Mouse (Mus musculus) liver, embryonic 14.5 days (tissue): ENCODE results near the gene Slc17a2. TPM values are rescaled to one million over a fixed set of nuclear protein-coding genes. Genes with fewer than 3 reads are reported as not detected.
A peak's percentile ranks its signal among the peaks of the same experiment; 100 is the strongest.

ENCODE experiments used
- ATAC-seq: fragments of 200-750 bp; cut with Nextera tagmentation; 2 replicates; pipeline ENCODE4 v1.8.0; 2017; ENCODE audit warnings: moderate number of reproducible peaks, mild to moderate bottlenecking, moderate library complexity; ENCODE audit not compliant: insufficient read depth
- DNase-seq, 3 experiments: peaks; one replicate each; pipeline ENCODE4 v3.0.0-alpha.2; 2012 to 2013; ENCODE audit warnings: low read depth in 3 of 3, low spot score in 3 of 3
- H3K27ac ChIP-seq: fragments of 300-500 bp; sonication (generic); 2 replicates; pipeline ENCODE4 v1.5.1; 2014; ENCODE audit warnings: moderate library complexity, mild to moderate bottlenecking, control low read depth, inconsistent platforms
- H3K27me3 ChIP-seq: fragments of 300-500 bp; sonication (generic); 2 replicates; pipeline ENCODE4 v1.6.1; 2014; ENCODE audit warnings: mild to moderate bottlenecking, low read length, moderate library complexity; ENCODE audit not compliant: control insufficient read depth, insufficient read depth
- H3K36me3 ChIP-seq: fragments of 300-500 bp; sonication (generic); replicated peaks from 2 replicates; pipeline ENCODE4 v1.6.1; 2014; ENCODE audit warnings: low read depth; ENCODE audit not compliant: control insufficient read depth, insufficient read depth
- H3K4me1 ChIP-seq, 2 experiments: fragments of 200-500 bp in 1 of 2; fragments of 300-500 bp in 1 of 2; sonication (generic) in 1 of 2; replicated peaks; 2 replicates each; pipeline ENCODE4 v1.6.1; 2012 to 2014; ENCODE audit warnings: antibody characterized with exemption in 1 of 2, inconsistent platforms in 1 of 2, low read length in 1 of 2; ENCODE audit not compliant: control insufficient read depth in 2 of 2, insufficient read depth in 2 of 2
- H3K4me2 ChIP-seq: fragments of 300-500 bp; sonication (generic); 2 replicates; pipeline ENCODE4 v1.6.1; 2014; ENCODE audit warnings: low read depth, mild to moderate bottlenecking, control low read depth, moderate library complexity
- H3K4me3 ChIP-seq, 2 experiments: fragments of 200-500 bp in 1 of 2; fragments of 300-500 bp in 1 of 2; sonication (generic) in 1 of 2; 2 replicates each; pipeline ENCODE4 v1.5.1; 2012 to 2014; ENCODE audit warnings: low read depth in 2 of 2, low read length in 2 of 2, mild to moderate bottlenecking in 2 of 2, control low read depth in 1 of 2, inconsistent platforms in 1 of 2, moderate library complexity in 1 of 2; ENCODE audit not compliant: insufficient read depth in 1 of 2
- H3K9ac ChIP-seq: fragments of 300-500 bp; sonication (generic); replicated peaks from 2 replicates; pipeline ENCODE4 v1.6.1; 2014; ENCODE audit warnings: mild to moderate bottlenecking, control low read depth, moderate library complexity
- H3K9me3 ChIP-seq: fragments of 300-500 bp; sonication (generic); 2 replicates; pipeline ENCODE4 v1.6.1; 2016; ENCODE audit warnings: low read length, mixed read lengths; ENCODE audit not compliant: control insufficient read depth
- CTCF ChIP-seq: IDR thresholded peaks from 2 replicates; pipeline ENCODE4 v1.5.1; 2016; ENCODE audit warnings: antibody characterized with exemption, low read depth, control low read depth
- EP300 ChIP-seq: IDR thresholded peaks from 2 replicates; pipeline ENCODE4 v1.6.1; 2016; ENCODE audit warnings: antibody characterized with exemption, low read depth
- WGBS: fragments of 180-500 bp; shearing (Covaris S2); extraction: QIAGEN DNeasy Blood & Tissue Kit; methylation state at CpG from one replicate; pipeline ENCODE4 v1.1.7; 2014; ENCODE audit not compliant: insufficient replicate concordance; 5-methylcytosine and 5-hydroxymethylcytosine counted together
- polyA plus RNA-seq, 2 experiments: library from polyadenylated mRNA; depleted of rRNA in 1 of 2; stranded (reverse) in 1 of 2; unstranded in 1 of 2; fragments of >200 nt; fragmentation: Nextera tagmentation in 1 of 2; extraction: Ambion mirVana in 1 of 2; gene quantifications; 2 replicates each; pipeline versions ENCODE4 v1.2.1 to v1.2.3; 2012 to 2014

Slc17a2 gene
- polyA plus RNA-seq, 2 experiments, result 1.1 to 1.3 TPM

DNA sequence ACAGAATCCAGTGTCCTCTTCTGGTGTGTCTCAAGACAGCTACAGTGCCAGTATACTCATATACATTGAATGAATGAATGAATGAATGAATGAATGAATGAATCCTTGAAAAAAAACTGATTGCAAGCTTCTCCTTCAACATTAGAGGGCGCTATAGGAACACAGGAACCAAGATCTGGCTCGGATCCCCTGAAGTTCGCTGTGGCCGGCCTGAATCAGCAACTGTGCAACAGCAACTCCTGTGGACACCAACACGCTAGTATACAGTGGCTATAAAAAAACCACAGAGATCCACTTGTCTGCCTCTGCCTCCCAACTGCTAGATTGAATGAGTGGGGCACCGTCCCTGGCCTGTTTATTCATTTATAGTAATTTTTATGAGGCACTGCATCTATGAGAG is 26.3 kb downstream of the Slc17a2 start:
- H3K36me3 ChIP-seq, result no peaks in the 10 kb centered on the region
- WGBS, result 11% methylated on average over 6 of the region's 6 CpGs
- no peak overlapping the region for H3K9ac ChIP-seq
- TF ChIP-seq EP300 (no peak), CTCF (peak; percentile 69)
- no peaks in the 10 kb centered on the region; a peak in 1 of 4 replicates for H3K4me1 ChIP-seq
- H3K9me3 ChIP-seq, result no peaks in the 10 kb centered on the region
- DNase-seq (peak in 2 of 3 experiments; percentile 14 to 25), ATAC-seq (no peak)
- H3K4me2 ChIP-seq, result no peak overlapping the region
- no peaks in the 10 kb centered on the region for H3K27me3 ChIP-seq
- H3K4me3 ChIP-seq, result no peak overlapping the region
- H3K27ac ChIP-seq, result no peak overlapping the region

DNA sequence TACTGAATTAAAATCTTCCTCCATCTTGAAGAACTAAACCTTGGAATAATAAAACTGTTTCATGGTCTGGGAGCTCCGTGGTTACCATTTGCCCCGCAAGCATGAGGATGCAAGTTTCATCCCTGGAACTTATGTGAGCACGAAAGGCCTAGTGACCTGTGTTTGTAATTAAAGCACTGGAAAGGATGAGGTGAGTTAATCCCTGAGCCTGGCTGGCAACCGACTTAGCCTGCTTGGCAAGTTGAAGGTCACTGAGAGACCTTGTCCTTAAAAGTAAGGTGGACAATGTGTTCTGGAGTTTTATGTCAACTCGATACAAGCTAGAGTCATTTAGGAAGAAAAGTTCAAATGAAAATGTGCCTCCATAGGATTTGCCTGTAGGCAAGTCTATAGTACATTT is 28.0 kb downstream of the Slc17a2 start:
- no peak overlapping the region for H3K9ac ChIP-seq
- H3K4me1 ChIP-seq, result no peaks in the 10 kb centered on the region; a peak in 1 of 4 replicates
- WGBS, result 73% methylated on average over 5 of the region's 5 CpGs
- no peak for TF ChIP-seq CTCF
- no peak for TF ChIP-seq EP300
- H3K36me3 ChIP-seq, result no peaks in the 10 kb centered on the region
- no peaks in the 10 kb centered on the region for H3K27me3 ChIP-seq
- H3K27ac ChIP-seq, result no peak overlapping the region
- no peak for ATAC-seq
- no peak for DNase-seq
- no peak overlapping the region for H3K4me2 ChIP-seq
- H3K9me3 ChIP-seq, result no peaks in the 10 kb centered on the region
- no peak overlapping the region for H3K4me3 ChIP-seq

DNA sequence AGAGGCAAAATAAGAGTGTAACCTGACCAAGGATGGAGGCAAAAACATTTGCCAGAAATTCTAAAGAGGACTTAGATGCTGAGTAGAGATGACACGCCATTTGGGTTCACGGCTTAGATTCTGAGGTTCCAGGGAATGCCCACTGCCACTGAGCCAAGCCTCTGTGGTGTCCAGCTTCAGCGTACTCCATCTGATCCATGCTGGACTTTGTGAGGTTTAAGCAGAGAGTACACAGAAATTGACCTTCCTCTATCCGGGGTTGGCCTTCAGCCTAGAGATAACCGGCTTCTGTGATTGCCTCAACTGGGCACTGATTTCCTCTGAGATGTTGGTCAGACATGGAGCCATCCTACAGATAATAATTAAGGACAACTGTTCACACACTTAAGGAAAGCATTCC is 29.8 kb downstream of the Slc17a2 start:
- Histone ChIP-seq H3K9ac (no peak overlapping the region), H3K4me1 (no peaks in the 10 kb centered on the region; a peak in 1 of 4 replicates), H3K4me3 (no peak overlapping the region), H3K9me3 (no peaks in the 10 kb centered on the region), H3K27ac (no peak overlapping the region), H3K36me3 (no peaks in the 10 kb centered on the region), H3K27me3 (no peaks in the 10 kb centered on the region), H3K4me2 (no peak overlapping the region; the same call in 1 of the 2 replicates)
- DNase-seq (peak in 2 of 3 experiments; percentile 4 to 12), ATAC-seq (0 out of 2 replicates have a peak, but pooled peaks have one; percentile 39)
- TF ChIP-seq EP300 (no peak), CTCF (no peak)
- WGBS, result 70% methylated on average over 5 of the region's 5 CpGs

DNA sequence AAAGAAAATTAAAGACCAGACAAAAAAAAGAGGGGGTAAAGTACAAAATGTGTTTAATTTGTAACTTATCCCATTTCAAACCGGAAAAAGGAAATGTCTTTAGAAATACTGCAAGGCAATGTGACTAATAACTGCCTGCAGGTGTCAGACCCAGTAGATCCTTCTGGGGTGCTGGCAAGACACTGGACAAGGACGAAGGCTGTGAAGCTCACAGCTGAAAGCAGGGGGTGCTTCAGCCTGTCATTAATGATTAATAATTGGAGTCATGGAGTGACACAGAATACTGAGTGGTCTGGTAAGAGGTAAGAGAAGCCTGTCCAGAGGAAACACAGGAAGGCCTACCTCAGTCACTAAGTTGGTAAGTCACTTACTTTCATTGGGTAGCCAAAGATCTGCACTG is 32.5 kb downstream of the Slc17a2 start, which contains the start of gene Slc17a3:
Gene Slc17a3, plus strand, starts transcription at position 127 of the 400 bp plus-strand sequence.
- 48% methylated on average over 2 of the region's 2 CpGs for whole genome bisulfite sequencing
- Histone ChIP-seq H3K27me3 (no peaks in the 10 kb centered on the region), H3K27ac (no peak within 1 kb of the TSS)

DNA sequence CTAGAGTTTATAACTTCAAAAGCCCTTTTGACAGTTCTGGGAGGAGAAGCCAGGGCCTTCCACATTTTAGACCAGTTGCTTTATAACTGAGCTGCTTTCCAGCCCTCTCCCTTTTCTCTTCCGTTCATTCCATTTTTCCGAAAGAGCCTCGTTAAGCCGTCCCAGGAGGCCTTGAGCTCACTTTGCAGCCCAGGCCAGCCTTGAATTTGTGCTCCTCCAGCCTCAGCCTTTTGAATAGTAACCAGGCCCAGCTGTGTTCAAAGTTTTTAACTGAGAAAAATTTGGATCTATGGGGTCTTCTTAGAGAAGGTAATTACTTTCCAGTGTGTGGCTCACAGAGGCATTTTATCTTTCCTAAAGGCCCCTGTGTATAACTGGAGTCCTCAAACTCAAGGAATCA is 39.1 kb downstream of the Slc17a2 start:
- Histone ChIP-seq H3K4me3 (no peak overlapping the region), H3K27ac (no peak overlapping the region), H3K4me2 (no peak overlapping the region), H3K9me3 (no peaks in the 10 kb centered on the region), H3K27me3 (no peaks in the 10 kb centered on the region), H3K4me1 (no peaks in the 10 kb centered on the region), H3K36me3 (no peaks in the 10 kb centered on the region), H3K9ac (no peak overlapping the region)
- 76% methylated on average over 4 of the region's 4 CpGs for WGBS
- DNase-seq (no peak), ATAC-seq (no peak)
- TF ChIP-seq EP300 (no peak), CTCF (no peak)

More for the DNA sequence above, 32.5 kb downstream of the Slc17a2 start, which contains the start of gene Slc17a3:
- H3K36me3 ChIP-seq, result no peaks in the 10 kb centered on the region
- DNase-seq (no peak), ATAC-seq (no peak)
- no peak within 1 kb of the TSS for H3K4me3 ChIP-seq
- no peaks in the 10 kb centered on the region for H3K9me3 ChIP-seq
- no peak within 1 kb of the TSS for H3K4me2 ChIP-seq
- TF ChIP-seq CTCF (no peak), EP300 (no peak)
- H3K4me1 ChIP-seq, result no peaks in the 10 kb centered on the region; a peak in 1 of 4 replicates
- H3K9ac ChIP-seq, result no peak within 1 kb of the TSS
